Mouse (Mus musculus) myocyte (in vitro differentiated cells): ENCODE measurements around the gene Eef2kmt.

ENCODE experiments used
- CEBPB ChIP-seq: IDR thresholded peaks from 2 replicates; pipeline ENCODE4 v1.6.1; 2011; ENCODE audit warnings: mild to moderate bottlenecking, moderate library complexity; ENCODE audit not compliant: poor library complexity, insufficient read depth, severe bottlenecking
- POLR2A ChIP-seq: IDR thresholded peaks from one replicate; pipeline ENCODE4 v1.6.1; 2011; ENCODE audit warnings: low read depth, mild to moderate bottlenecking, control low read depth, moderate library complexity; ENCODE audit not compliant: insufficient read length
- REST ChIP-seq: IDR thresholded peaks from one replicate; pipeline ENCODE4 v1.6.1; 2011; ENCODE audit warnings: mild to moderate bottlenecking, control low read depth, moderate library complexity; ENCODE audit not compliant: insufficient read depth, insufficient read length
- SRF ChIP-seq: IDR thresholded peaks from one replicate; pipeline ENCODE4 v1.6.1; 2011; ENCODE audit warnings: low read depth; ENCODE audit not compliant: control insufficient read depth, insufficient read length
- TCF12 ChIP-seq: IDR thresholded peaks from one replicate; pipeline ENCODE4 v1.6.1; 2011; ENCODE audit warnings: mild to moderate bottlenecking, control low read depth; ENCODE audit not compliant: poor library complexity, insufficient read depth, severe bottlenecking

GRCm38 (mm10) chr16:5210365-5210764 is 45.4 kb downstream of the Eef2kmt start:
- TF ChIP-seq POLR2A (no peak), CEBPB (no peak), SRF (no peak), TCF12 (no peak), REST (no peak)
